Mouse (Mus musculus) mouse trophoblast stem cell (cell line): ENCODE data around the gene Zscan29.
"Not testable (repeated sequence)": the region's sequence is repeated elsewhere in the genome, so short reads cannot be mapped to it uniquely, and the experiment has no call there.

Experiments used
- in situ Hi-C, 2 experiments: fragments of 300-500 bp; cut with MseI, MboI; formaldehyde crosslinking; loops; 2 replicates in 1 of 2; 3 replicates in 1 of 2; pipeline ENCODE4 v1.15.1; 2025

Zscan29 gene

GRCm38 (mm10) chr2:121137371-121137770, 33.6 kb downstream of the Zscan29 start:
- in situ Hi-C loops = no loop called here

DNA sequence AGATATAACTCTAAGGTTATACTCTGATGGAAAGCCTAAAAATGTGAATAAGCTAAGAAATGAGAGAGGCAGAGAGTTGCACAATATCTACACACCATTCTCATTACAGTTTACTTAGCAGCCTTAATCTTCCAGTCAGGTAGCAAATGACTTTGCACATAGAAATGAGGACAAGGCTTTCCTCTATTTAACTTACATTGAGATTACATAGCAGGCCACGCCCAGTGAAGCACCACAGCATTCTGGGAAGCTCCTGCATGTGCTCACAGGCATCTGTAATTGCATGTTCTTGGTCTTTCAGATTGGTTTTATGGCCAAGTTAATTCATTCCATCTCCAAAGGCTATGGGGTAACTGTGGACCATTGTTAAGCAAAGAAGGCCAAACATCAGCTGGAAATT, 38.1 kb downstream of the Zscan29 start:
- in situ Hi-C loops = no loop called here

GRCm38 (mm10) chr2:121128865-121129620, 41.9 kb downstream of the Zscan29 start:
- in situ Hi-C loops = no loop called here

GRCm38 (mm10) chr2:121127536-121127935, 43.4 kb downstream of the Zscan29 start:
- in situ Hi-C loops = no loop called here

DNA sequence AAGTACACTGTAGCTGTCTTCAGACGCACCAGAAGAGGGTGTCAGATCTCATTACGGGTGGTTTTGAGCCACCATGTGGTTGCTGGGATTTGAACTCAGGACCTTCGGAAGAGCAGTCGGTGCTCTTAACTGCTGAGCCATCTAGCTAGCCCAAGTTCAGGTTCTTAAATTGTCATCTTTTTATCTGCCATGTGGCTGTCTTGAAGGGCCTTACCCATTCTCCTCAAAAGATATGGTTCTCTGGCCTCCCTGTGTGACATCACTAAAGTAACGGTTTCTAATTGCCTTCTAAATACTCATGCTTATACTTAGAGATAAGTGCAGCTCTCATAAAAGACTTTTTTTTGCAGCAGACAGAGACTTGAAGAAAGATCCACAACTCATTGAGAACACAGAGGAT, 44.6 kb downstream of the Zscan29 start:
- in situ Hi-C loops = not testable (repeated sequence)

DNA sequence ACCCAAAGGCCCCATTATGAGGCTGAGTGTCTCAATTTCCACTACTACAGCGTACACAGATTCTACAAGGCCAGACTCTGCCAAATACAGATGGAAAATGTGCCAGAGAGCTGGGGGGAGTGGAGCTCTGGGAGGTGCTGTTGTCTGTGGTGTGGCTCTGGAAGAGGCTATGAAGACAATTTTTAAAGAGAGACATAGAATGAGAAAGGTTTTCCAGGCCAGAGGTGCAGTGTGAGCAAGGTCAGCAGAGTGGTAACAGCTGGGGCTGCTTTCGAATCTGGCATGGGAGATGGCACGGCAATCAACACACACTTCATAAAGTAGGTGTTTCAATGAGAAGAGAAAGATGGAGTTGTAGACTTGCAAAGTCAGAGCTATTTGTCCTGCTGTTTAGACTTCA, 51.7 kb downstream of the Zscan29 start:
- in situ Hi-C loops = no loop called here

DNA sequence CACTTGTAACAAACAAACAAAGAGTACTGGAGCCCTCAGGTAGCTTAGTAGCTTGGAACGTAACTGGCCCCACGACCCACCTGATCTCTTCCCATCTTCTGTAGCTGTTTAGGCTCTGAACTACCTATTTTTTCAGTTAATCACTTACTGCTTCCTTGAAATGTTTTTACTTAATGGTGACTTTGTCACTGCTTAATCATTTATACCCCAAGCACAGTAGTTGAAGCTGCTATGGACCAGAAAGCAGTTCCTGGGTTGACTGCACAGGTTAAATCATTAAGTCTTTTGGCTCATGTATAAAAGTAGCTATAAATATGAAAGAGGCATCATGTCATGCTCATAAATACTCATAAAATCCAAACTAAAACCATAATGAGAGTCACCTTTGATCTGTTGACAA, 55.5 kb downstream of the Zscan29 start:
- in situ Hi-C loops = no loop called here

GRCm38 (mm10) chr2:121109695-121110094, 61.2 kb downstream of the Zscan29 start, which contains the start of gene Tgm7:
Gene Tgm7, minus strand, starts transcription at chr2:121109795.
- in situ Hi-C loops = no loop called here
